Mouse (Mus musculus) stomach, embryonic 16.5 days (tissue): Measurements from ENCODE around the gene Gm10563. TPM values are rescaled to one million over a fixed set of nuclear protein-coding genes. Genes with fewer than 3 reads are reported as not detected.

Source experiments
- ATAC-seq: fragments of 200-750 bp; cut with Nextera tagmentation; 2 replicates; pipeline ENCODE4 v1.8.0; 2017; ENCODE audit warnings: moderate number of reproducible peaks, moderate TSS enrichment; ENCODE audit not compliant: insufficient read depth, low FRiP score
- H3K27ac ChIP-seq: fragments of 300-500 bp; sonication (generic); 2 replicates; pipeline ENCODE4 v1.5.1; 2014; ENCODE audit warnings: low read length
- H3K27me3 ChIP-seq: fragments of 300-500 bp; sonication (generic); 2 replicates; pipeline ENCODE4 v1.6.1; 2014; ENCODE audit warnings: low read length, control low read depth, mixed read lengths; ENCODE audit not compliant: control insufficient read depth, insufficient read depth
- H3K36me3 ChIP-seq: fragments of 300-500 bp; sonication (generic); 2 replicates; pipeline ENCODE4 v1.6.1; 2014; ENCODE audit warnings: low read length; ENCODE audit not compliant: control insufficient read depth, insufficient read depth
- H3K4me1 ChIP-seq: fragments of 300-500 bp; sonication (generic); 2 replicates; pipeline ENCODE4 v1.6.1; 2014; ENCODE audit warnings: low read length, control low read depth, mixed read lengths; ENCODE audit not compliant: control insufficient read depth, insufficient read depth
- H3K4me2 ChIP-seq: fragments of 300-500 bp; sonication (generic); 2 replicates; pipeline ENCODE4 v1.6.1; 2014; ENCODE audit warnings: low read depth, low read length, mixed read lengths
- H3K4me3 ChIP-seq: fragments of 300-500 bp; sonication (generic); replicated peaks from 2 replicates; pipeline ENCODE4 v1.5.1; 2014; ENCODE audit warnings: mild to moderate bottlenecking, low read length
- H3K9ac ChIP-seq: fragments of 300-500 bp; sonication (generic); 2 replicates; pipeline ENCODE4 v1.6.1; 2014; ENCODE audit warnings: low read length
- H3K9me3 ChIP-seq: fragments of 300-500 bp; sonication (generic); replicated peaks from 2 replicates; pipeline ENCODE4 v1.6.1; 2016; ENCODE audit warnings: low read length, control low read depth; ENCODE audit not compliant: control insufficient read depth
- WGBS: fragments of 180-500 bp; shearing (Covaris S2); extraction: QIAGEN DNeasy Blood & Tissue Kit; methylation state at CpG from one replicate; pipeline ENCODE4 v1.1.7; 2014; 5-methylcytosine and 5-hydroxymethylcytosine counted together
- polyA plus RNA-seq: library from polyadenylated mRNA; unstranded; fragments of >200 nt; fragmentation: Nextera tagmentation; extraction: Ambion mirVana; gene quantifications from 2 replicates; pipeline ENCODE4 v1.2.1, GENCODE M21; 2015

Gene Gm10563
- polyA plus RNA-seq, 1 experiment from 2014 or later = not detected

DNA sequence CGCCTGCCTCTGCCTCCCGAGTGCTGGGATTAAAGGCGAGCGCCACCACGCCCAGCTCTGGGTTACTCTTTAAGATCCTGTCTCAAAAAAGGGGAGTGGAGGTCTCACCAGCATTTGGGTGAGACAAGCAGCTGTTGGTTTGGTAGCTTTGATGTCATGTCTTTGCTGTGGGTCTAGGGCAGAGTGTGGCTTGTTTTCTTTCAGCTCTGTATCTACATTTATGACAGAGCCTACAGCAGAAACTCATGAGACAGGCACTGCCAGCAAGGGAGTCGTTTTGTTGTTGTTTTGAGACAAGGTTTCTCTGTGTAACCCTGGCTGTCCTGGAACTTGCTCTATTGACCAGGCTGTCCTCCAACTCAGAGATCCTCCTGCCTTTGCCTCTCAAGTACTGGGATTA is 41.4 kb downstream of the Gm10563 start:
- Histone ChIP-seq H3K27ac (no peak overlapping the region), H3K9ac (no peak overlapping the region), H3K36me3 (no peaks in the 10 kb centered on the region), H3K27me3 (no peaks in the 10 kb centered on the region), H3K9me3 (no peaks in the 10 kb centered on the region), H3K4me3 (no peak overlapping the region), H3K4me2 (no peak overlapping the region), H3K4me1 (peaks cover 6% of the 10 kb centered on the region)
- WGBS = 94% methylated on average over 6 of the region's 6 CpGs
- ATAC-seq = no peak

DNA sequence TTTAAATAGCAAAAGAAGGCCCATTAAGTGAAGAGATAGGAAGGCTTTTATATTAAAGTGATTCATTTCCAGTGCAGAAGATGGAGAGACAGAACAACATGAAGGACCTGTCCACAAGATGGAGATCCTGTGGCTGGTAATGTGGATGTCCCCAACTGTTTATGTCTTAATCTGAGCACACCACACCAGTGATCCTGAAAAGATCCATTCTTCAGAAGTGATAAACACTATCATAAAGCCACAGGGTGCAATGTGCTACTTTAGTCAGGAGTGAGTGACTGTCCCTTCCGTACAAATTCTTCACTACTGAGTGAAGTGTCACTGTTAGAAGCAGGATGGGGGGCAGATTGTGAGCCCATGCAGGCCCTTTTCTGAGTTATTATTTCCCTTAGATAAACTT is 42.5 kb downstream of the Gm10563 start:
- H3K4me2 ChIP-seq = peak overlapping the region; percentile 87
- H3K36me3 ChIP-seq = no peaks in the 10 kb centered on the region
- H3K27ac ChIP-seq = no peak overlapping the region
- peaks cover 6% of the 10 kb centered on the region for H3K4me1 ChIP-seq
- WGBS = 92% methylated on average over 1 of the region's 1 CpGs
- peak overlapping the region; percentile 96; the same call in 1 of the 2 replicates for H3K9ac ChIP-seq
- no peaks in the 10 kb centered on the region for H3K9me3 ChIP-seq
- ATAC-seq = no peak
- H3K4me3 ChIP-seq = peak overlapping the region; percentile 99; the same call in 1 of the 2 replicates
- no peaks in the 10 kb centered on the region for H3K27me3 ChIP-seq

DNA sequence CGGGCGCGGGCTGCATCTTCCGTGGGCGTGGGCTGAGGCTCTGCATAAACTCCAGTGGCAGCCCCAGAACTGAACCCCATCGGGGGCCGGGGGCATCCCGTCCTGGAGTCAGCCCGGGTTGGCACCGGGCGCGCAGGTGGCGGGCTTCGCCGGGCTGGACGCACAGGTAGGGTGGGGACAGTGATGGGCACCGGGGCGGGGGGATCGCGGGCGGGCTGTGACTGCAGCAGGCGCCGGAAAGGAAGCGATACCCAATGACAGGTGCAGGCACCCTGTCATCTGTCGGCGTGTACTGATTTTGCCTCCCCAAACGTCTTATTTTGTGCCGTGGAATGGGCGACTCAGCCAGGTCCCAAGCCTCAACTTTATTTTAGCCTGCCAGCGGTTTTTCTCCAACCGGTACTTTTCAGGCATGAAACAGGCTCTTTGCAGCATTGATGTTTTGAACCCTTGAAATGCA is 43.2 kb downstream of the Gm10563 start:
- H3K4me2 ChIP-seq = peak overlapping the region; percentile 87
- no peak; the same call in 1 of the 2 replicates for ATAC-seq
- H3K4me1 ChIP-seq = peaks cover 6% of the 10 kb centered on the region
- H3K27ac ChIP-seq = peak overlapping the region; percentile 99
- H3K4me3 ChIP-seq = peak overlapping the region; percentile 99
- peak overlapping the region; percentile 96 for H3K9ac ChIP-seq
- WGBS = 1% methylated on average over 31 of the region's 31 CpGs
- H3K9me3 ChIP-seq = no peaks in the 10 kb centered on the region
- no peaks in the 10 kb centered on the region for H3K27me3 ChIP-seq
- H3K36me3 ChIP-seq = no peaks in the 10 kb centered on the region

DNA sequence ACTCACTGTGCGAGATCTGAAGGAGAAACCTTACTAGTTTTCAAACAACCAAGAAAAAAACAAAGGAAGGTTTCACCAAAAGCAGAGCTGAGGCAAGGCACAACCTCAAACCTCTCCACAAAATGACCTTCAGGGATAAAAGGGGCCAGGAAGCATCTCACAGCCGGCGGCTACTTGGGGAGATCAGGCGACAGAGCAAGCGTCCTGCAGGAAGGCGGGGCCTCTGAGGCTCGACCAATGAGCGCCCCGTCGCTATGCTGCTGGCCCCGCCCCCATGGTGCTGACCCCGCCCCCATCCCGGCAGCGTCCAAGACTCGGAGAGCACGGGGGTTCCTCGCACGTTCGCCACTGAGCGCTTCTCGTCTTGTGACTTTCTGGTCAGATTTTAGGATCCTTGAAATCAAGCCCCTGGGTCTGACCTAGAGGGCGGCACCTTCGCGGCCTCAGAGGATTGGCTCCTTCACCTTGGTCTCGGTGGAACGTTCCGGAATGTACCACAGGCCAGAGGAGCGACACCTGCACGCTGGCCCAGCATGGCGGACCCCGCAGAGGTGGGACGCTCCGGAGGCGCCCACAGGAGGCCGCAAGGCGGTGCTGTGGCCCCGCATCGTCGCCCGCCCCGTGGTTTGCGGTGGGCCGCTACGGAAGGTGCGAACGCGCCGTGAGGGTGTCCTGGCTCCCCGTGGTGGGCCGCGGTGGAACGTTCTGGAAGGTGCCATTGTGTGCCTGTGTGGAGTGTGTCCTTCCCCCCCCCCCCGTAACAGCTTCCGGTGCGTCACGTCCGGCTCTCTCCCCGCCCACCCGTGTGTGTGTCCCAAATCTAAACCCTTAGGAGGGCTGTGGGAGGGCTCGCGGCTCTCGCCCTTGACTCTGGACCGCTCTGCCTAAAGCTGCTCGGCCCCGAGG is 43.9 kb downstream of the Gm10563 start, which contains the start of gene Slc35e2:
TSS of gene Slc35e2 (plus strand) at position 326 of the 906 bp plus-strand sequence.
- Histone ChIP-seq H3K9ac (peak within 1 kb of the TSS; percentile 96), H3K4me3 (peak within 1 kb of the TSS; percentile 99), H3K27me3 (no peaks in the 10 kb centered on the region), H3K4me1 (peaks cover 6% of the 10 kb centered on the region), H3K4me2 (peak within 1 kb of the TSS; percentile 87), H3K27ac (peak within 1 kb of the TSS; percentile 99), H3K36me3 (no peaks in the 10 kb centered on the region), H3K9me3 (no peaks in the 10 kb centered on the region)
- peak; percentile 96 for ATAC-seq
- under 1% methylated on average over 64 of the region's 65 CpGs for WGBS

DNA sequence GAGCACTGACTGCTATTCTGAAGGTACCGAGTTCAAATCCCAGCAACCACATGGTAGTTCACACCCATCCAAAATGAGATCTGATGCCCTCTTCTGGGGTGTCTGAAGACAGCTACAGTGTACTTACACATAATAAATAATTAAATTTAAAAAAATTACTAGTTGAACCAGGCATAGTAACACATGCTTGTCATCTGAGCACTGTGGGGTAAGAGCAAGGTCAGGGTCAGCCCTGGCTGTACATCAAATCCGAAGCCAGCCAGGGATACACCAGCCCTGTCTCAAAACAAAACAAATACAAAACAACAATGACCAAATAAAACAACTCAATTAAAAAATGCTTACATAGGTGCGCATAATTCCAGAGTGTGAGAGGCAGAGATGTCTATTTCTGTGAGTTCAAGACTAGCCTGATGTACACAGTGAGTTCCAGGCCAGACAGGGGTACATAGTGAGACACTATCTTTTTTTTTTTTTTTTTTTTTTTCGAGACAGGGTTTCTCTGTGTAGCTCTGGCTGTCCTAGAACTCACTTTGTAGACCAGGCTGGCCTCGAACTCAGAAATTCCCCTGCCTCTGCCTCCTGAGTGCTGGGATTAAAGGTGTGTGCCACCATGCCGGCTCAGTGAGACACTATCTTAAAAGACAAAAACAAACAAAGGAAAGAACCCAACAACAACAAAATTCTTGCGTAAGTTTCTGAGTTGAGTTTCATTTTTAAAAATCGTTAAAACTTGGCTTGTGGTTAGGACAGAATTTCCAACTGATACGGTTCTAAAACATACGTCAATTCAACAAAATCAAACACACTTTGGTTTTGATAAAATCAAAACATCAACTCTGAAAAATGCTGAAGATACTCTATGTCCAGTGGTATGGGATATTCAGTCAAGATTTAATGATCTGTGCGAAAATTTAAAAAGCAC is 45.0 kb downstream of the Gm10563 start:
- Histone ChIP-seq H3K4me2 (peak overlapping the region; percentile 87), H3K27me3 (no peaks in the 10 kb centered on the region), H3K4me3 (peak overlapping the region; percentile 99), H3K9me3 (no peaks in the 10 kb centered on the region), H3K36me3 (no peaks in the 10 kb centered on the region), H3K4me1 (peaks cover 6% of the 10 kb centered on the region), H3K27ac (no peak overlapping the region), H3K9ac (no peak overlapping the region)
- WGBS = 75% methylated on average over 11 of the region's 11 CpGs
- no peak for ATAC-seq

DNA sequence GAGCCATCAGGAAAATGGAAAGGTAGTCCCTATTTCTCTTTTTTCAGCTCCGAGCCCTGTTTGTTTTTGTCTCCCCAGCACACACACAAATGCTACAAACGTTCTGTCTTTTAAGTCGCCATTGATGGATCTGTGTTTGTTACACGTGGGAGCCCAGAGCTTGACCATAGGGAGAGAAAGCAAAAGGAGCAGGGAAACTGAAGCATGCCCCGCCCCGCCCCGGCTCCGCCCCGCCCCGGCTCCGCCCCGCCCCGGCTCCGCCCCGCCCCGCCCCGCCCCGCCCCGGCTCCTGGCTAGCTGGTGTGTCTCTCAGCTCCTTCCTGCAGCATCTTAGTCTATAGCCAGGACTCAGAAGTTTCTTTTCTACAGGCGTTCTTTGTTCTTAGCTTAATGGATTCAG is 46.7 kb downstream of the Gm10563 start:
- Histone ChIP-seq H3K4me3 (no peak overlapping the region), H3K4me1 (peaks cover 6% of the 10 kb centered on the region), H3K27me3 (no peaks in the 10 kb centered on the region), H3K36me3 (no peaks in the 10 kb centered on the region), H3K9me3 (no peaks in the 10 kb centered on the region), H3K27ac (no peak overlapping the region), H3K9ac (no peak overlapping the region), H3K4me2 (no peak overlapping the region)
- 13% methylated on average over 20 of the region's 20 CpGs for whole genome bisulfite sequencing
- ATAC-seq = no peak

DNA sequence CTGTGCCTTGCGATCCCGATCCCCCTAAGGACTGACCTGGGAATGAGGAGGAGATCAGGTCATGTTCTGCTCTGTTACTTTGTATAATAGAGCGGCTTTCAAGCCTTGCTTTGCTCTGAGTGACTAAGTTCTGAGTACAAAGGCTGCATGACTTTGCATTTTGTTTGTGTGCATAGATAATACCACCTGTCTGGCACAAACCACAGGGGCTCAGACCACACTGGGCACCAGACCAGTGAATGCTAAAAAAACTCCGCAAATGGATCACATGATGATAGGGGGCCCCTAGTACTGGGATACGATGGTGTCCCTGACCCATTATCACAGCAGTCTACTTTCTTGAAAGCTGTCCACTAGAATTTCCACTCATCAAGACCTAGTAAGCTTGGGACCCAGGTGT is 48.6 kb downstream of the Gm10563 start:
- Histone ChIP-seq H3K4me1 (no peaks in the 10 kb centered on the region), H3K4me3 (no peak overlapping the region), H3K9me3 (no peaks in the 10 kb centered on the region), H3K36me3 (no peaks in the 10 kb centered on the region), H3K27ac (no peak overlapping the region), H3K9ac (no peak overlapping the region), H3K4me2 (no peak overlapping the region), H3K27me3 (no peaks in the 10 kb centered on the region)
- 80% methylated on average over 5 of the region's 5 CpGs for WGBS
- ATAC-seq = no peak

DNA sequence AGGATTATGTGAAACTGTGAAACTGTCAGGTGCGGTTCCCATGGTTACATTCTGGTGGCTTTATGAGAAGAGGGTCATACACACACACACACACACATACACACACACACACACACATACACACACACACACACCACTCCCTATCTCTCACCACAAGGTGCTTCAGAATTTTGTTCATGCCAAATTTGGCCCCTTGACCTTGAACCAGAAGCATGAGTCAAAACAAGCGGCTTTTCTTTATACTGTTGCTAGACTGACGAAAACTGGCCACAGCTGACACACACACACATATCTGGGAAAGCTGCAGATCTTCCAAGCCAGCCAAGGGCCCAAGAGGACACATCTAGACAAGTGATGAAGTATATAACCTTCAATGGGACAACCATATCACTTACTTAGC is 49.4 kb downstream of the Gm10563 start:
- WGBS = 76% methylated on average over 3 of the region's 3 CpGs
- Histone ChIP-seq H3K36me3 (no peaks in the 10 kb centered on the region), H3K27ac (no peak overlapping the region), H3K9ac (no peak overlapping the region), H3K4me2 (no peak overlapping the region), H3K4me1 (no peaks in the 10 kb centered on the region), H3K27me3 (no peaks in the 10 kb centered on the region), H3K9me3 (no peaks in the 10 kb centered on the region), H3K4me3 (no peak overlapping the region)
- no peak for ATAC-seq
